Mouse (Mus musculus) neural tube, embryonic 15.5 days (tissue): Measurements from ENCODE around the gene Asxl1. TPM values are rescaled to one million over a fixed set of nuclear protein-coding genes. Genes with fewer than 3 reads are reported as not detected.
A peak's percentile ranks its signal among the peaks of the same experiment; 100 is the strongest.

ENCODE experiments used
- ATAC-seq: fragments of 200-750 bp; cut with Nextera tagmentation; 2 replicates; pipeline ENCODE4 v1.8.0; 2017; ENCODE audit warnings: mild to moderate bottlenecking, moderate TSS enrichment, moderate library complexity; ENCODE audit not compliant: low FRiP score
- H3K27ac ChIP-seq: fragments of 300-500 bp; sonication (generic); replicated peaks from 2 replicates; pipeline ENCODE4 v1.5.1; 2015; ENCODE audit warnings: mild to moderate bottlenecking, inconsistent platforms
- H3K27me3 ChIP-seq: fragments of 300-500 bp; sonication (generic); replicated peaks from 2 replicates; pipeline ENCODE4 v1.6.1; 2015; ENCODE audit warnings: inconsistent platforms
- H3K36me3 ChIP-seq: fragments of 300-500 bp; sonication (generic); 2 replicates; pipeline ENCODE4 v1.6.1; 2015; ENCODE audit warnings: inconsistent platforms
- H3K4me1 ChIP-seq: fragments of 300-500 bp; sonication (generic); 2 replicates; pipeline ENCODE4 v1.6.1; 2015; ENCODE audit warnings: inconsistent platforms
- H3K4me2 ChIP-seq: fragments of 300-500 bp; sonication (generic); 2 replicates; pipeline ENCODE4 v1.6.1; 2015; ENCODE audit warnings: inconsistent platforms, mild to moderate bottlenecking, moderate library complexity
- H3K4me3 ChIP-seq: fragments of 300-500 bp; sonication (generic); replicated peaks from 2 replicates; pipeline ENCODE4 v1.5.1; 2015; ENCODE audit warnings: mild to moderate bottlenecking, inconsistent platforms
- H3K9ac ChIP-seq: fragments of 300-500 bp; sonication (generic); replicated peaks from 2 replicates; pipeline ENCODE4 v1.6.1; 2015; ENCODE audit warnings: mild to moderate bottlenecking, inconsistent platforms
- H3K9me3 ChIP-seq: fragments of 300-500 bp; sonication (generic); replicated peaks from 2 replicates; pipeline ENCODE4 v1.6.1; 2016; ENCODE audit warnings: inconsistent platforms
- WGBS: fragments of 180-500 bp; shearing (Covaris S2); methylation state at CpG from one replicate; pipeline ENCODE4 v1.1.7; 2015; ENCODE audit warnings: mixed read lengths; 5-methylcytosine and 5-hydroxymethylcytosine counted together
- polyA plus RNA-seq: library from polyadenylated mRNA; unstranded; fragments of >200 nt; fragmentation: Nextera tagmentation; extraction: Ambion mirVana; gene quantifications from 2 replicates; pipeline ENCODE4 v1.2.1, GENCODE M21; 2015

The Asxl1 gene
- polyA plus RNA-seq, 1 experiment from 2014 or later: 10.6 TPM

- Histone ChIP-seq H3K27ac (no peak overlapping the region), H3K9ac (no peak overlapping the region), H3K9me3 (no peaks in the 10 kb centered on the region), H3K4me3 (no peak overlapping the region), H3K27me3 (no peaks in the 10 kb centered on the region), H3K36me3 (peaks cover 42% of the 10 kb centered on the region), H3K4me1 (no peaks in the 10 kb centered on the region), H3K4me2 (no peak overlapping the region)
- WGBS: 92% methylated on average over 2 of the region's 2 CpGs
- no peak for ATAC-seq
Measured at GRCm38 (mm10) chr2:153389831-153390230, 44.2 kb downstream of the Asxl1 start.

- no peaks in the 10 kb centered on the region for H3K9me3 ChIP-seq
- WGBS: 87% methylated on average over 10 of the region's 10 CpGs
- H3K27ac ChIP-seq: no peak overlapping the region
- no peak overlapping the region for H3K4me3 ChIP-seq
- H3K9ac ChIP-seq: no peak overlapping the region
- ATAC-seq: no peak
- no peak overlapping the region for H3K4me2 ChIP-seq
- H3K4me1 ChIP-seq: no peaks in the 10 kb centered on the region
- peaks cover 68% of the 10 kb centered on the region for H3K36me3 ChIP-seq
- H3K27me3 ChIP-seq: no peaks in the 10 kb centered on the region
Measured at GRCm38 (mm10) chr2:153393045-153393444, 47.4 kb downstream of the Asxl1 start.

GRCm38 (mm10) chr2:153397790-153398515 lies 52.3 kb downstream of the Asxl1 start:
- no peaks in the 10 kb centered on the region for H3K9me3 ChIP-seq
- H3K27me3 ChIP-seq: no peaks in the 10 kb centered on the region
- H3K4me2 ChIP-seq: no peak overlapping the region
- no peak for ATAC-seq
- H3K4me1 ChIP-seq: no peaks in the 10 kb centered on the region
- H3K36me3 ChIP-seq: peaks cover 96% of the 10 kb centered on the region
- WGBS: 93% methylated on average over 11 of the region's 11 CpGs
- H3K9ac ChIP-seq: no peak overlapping the region
- no peak overlapping the region for H3K27ac ChIP-seq
- no peak overlapping the region for H3K4me3 ChIP-seq

- Histone ChIP-seq H3K4me2 (no peak overlapping the region), H3K9ac (no peak overlapping the region), H3K9me3 (no peaks in the 10 kb centered on the region), H3K36me3 (peaks cover 90% of the 10 kb centered on the region), H3K4me1 (no peaks in the 10 kb centered on the region), H3K27me3 (no peaks in the 10 kb centered on the region), H3K27ac (no peak overlapping the region), H3K4me3 (no peak overlapping the region)
- no peak for ATAC-seq
- 80% methylated on average over 15 of the region's 15 CpGs for WGBS
Measured at GRCm38 (mm10) chr2:153399166-153399565, 53.5 kb downstream of the Asxl1 start.

- WGBS: 88% methylated on average over 3 of the region's 3 CpGs
- no peak for ATAC-seq
- Histone ChIP-seq H3K4me2 (no peak overlapping the region), H3K27me3 (no peaks in the 10 kb centered on the region), H3K9ac (no peak overlapping the region), H3K9me3 (no peaks in the 10 kb centered on the region), H3K27ac (no peak overlapping the region), H3K4me1 (no peaks in the 10 kb centered on the region), H3K4me3 (no peak overlapping the region), H3K36me3 (peaks cover 65% of the 10 kb centered on the region)
Measured at GRCm38 (mm10) chr2:153404062-153404461, 58.4 kb downstream of the Asxl1 start.

- Histone ChIP-seq H3K27ac (no peak overlapping the region), H3K27me3 (no peaks in the 10 kb centered on the region), H3K9me3 (no peaks in the 10 kb centered on the region), H3K36me3 (peaks cover 65% of the 10 kb centered on the region), H3K4me1 (no peaks in the 10 kb centered on the region), H3K9ac (no peak overlapping the region), H3K4me2 (no peak overlapping the region), H3K4me3 (no peak overlapping the region)
- 87% methylated on average over 3 of the region's 3 CpGs for WGBS
- ATAC-seq: no peak
Measured at GRCm38 (mm10) chr2:153404882-153405281, 59.3 kb downstream of the Asxl1 start.

- Histone ChIP-seq H3K9me3 (no peaks in the 10 kb centered on the region), H3K36me3 (peaks cover 64% of the 10 kb centered on the region), H3K4me1 (no peaks in the 10 kb centered on the region), H3K27me3 (no peaks in the 10 kb centered on the region), H3K27ac (0 out of 2 replicates have a peak overlapping the region, but pooled peaks have one; percentile 5), H3K4me2 (no peak overlapping the region), H3K9ac (no peak overlapping the region), H3K4me3 (no peak overlapping the region)
- WGBS: 86% methylated on average over 6 of the region's 6 CpGs
- no peak for ATAC-seq
Measured at GRCm38 (mm10) chr2:153406882-153407281, 61.3 kb downstream of the Asxl1 start.

- 83% methylated on average over 3 of the region's 3 CpGs for WGBS
- H3K36me3 ChIP-seq: peaks cover 69% of the 10 kb centered on the region
Measured at GRCm38 (mm10) chr2:153408971-153409370, 63.3 kb downstream of the Asxl1 start.

GRCm38 (mm10) chr2:153411557-153411956 lies 65.9 kb downstream of the Asxl1 start:
- Histone ChIP-seq H3K4me1 (no peaks in the 10 kb centered on the region), H3K4me3 (no peak overlapping the region), H3K36me3 (peaks cover 85% of the 10 kb centered on the region), H3K9ac (no peak overlapping the region), H3K27ac (peak overlapping the region; percentile 34; the same call in 1 of the 2 replicates), H3K27me3 (no peaks in the 10 kb centered on the region), H3K4me2 (no peak overlapping the region), H3K9me3 (no peaks in the 10 kb centered on the region)
- 80% methylated on average over 9 of the region's 9 CpGs for WGBS
- ATAC-seq: no peak

More at GRCm38 (mm10) chr2:153408971-153409370, 63.3 kb downstream of the Asxl1 start:
- no peak overlapping the region for H3K4me2 ChIP-seq
- H3K9ac ChIP-seq: no peak overlapping the region
- ATAC-seq: no peak
- H3K27ac ChIP-seq: no peak overlapping the region
- no peak overlapping the region for H3K4me3 ChIP-seq
- H3K4me1 ChIP-seq: no peaks in the 10 kb centered on the region
- H3K9me3 ChIP-seq: no peaks in the 10 kb centered on the region
- H3K27me3 ChIP-seq: no peaks in the 10 kb centered on the region

GRCm38 (mm10) chr2:153412563-153412962 lies 66.9 kb downstream of the Asxl1 start:
- ATAC-seq: no peak
- Histone ChIP-seq H3K9me3 (no peaks in the 10 kb centered on the region), H3K27ac (no peak overlapping the region), H3K27me3 (no peaks in the 10 kb centered on the region), H3K4me1 (no peaks in the 10 kb centered on the region), H3K9ac (no peak overlapping the region), H3K4me3 (no peak overlapping the region), H3K36me3 (peaks cover 86% of the 10 kb centered on the region), H3K4me2 (no peak overlapping the region)
- WGBS: 64% methylated on average over 6 of the region's 6 CpGs

- H3K4me2 ChIP-seq: no peak overlapping the region
- no peaks in the 10 kb centered on the region for H3K9me3 ChIP-seq
- H3K27me3 ChIP-seq: no peaks in the 10 kb centered on the region
- ATAC-seq: no peak
- H3K4me1 ChIP-seq: no peaks in the 10 kb centered on the region
- H3K9ac ChIP-seq: no peak overlapping the region
- no peak overlapping the region for H3K4me3 ChIP-seq
- no peak overlapping the region for H3K27ac ChIP-seq
- H3K36me3 ChIP-seq: peaks cover 90% of the 10 kb centered on the region
- 46% methylated on average over 2 of the region's 2 CpGs for WGBS
Measured at GRCm38 (mm10) chr2:153414607-153415006, 69.0 kb downstream of the Asxl1 start.

GRCm38 (mm10) chr2:153417841-153418240 lies 72.2 kb downstream of the Asxl1 start:
- no peak overlapping the region for H3K4me2 ChIP-seq
- 94% methylated on average over 12 of the region's 12 CpGs for WGBS
- peaks cover 10% of the 10 kb centered on the region for H3K4me1 ChIP-seq
- no peak overlapping the region for H3K9ac ChIP-seq
- H3K4me3 ChIP-seq: no peak overlapping the region
- no peak overlapping the region for H3K27ac ChIP-seq
- no peaks in the 10 kb centered on the region for H3K9me3 ChIP-seq
- ATAC-seq: no peak
- no peaks in the 10 kb centered on the region for H3K27me3 ChIP-seq
- peaks cover 71% of the 10 kb centered on the region for H3K36me3 ChIP-seq
